Mouse (Mus musculus) mature B cell (primary cell): ENCODE data around the gene Hnrnpab.

Experiments
- in situ Hi-C: fragments of 300-500 bp; cut with MboI; formaldehyde crosslinking; loops from 2 replicates; pipeline ENCODE4 v1.14.3; 2019

The Hnrnpab gene

GRCm38 (mm10) chr11:51606447-51607095, at the start of gene Hnrnpab:
Gene Hnrnpab, minus strand, starts transcription at chr11:51606847.
- in situ Hi-C loops, result no loop called here

GRCm38 (mm10) chr11:51654891-51655290, 48.2 kb upstream of the Hnrnpab start:
- in situ Hi-C loops, result no loop called here

- in situ Hi-C loops, result no loop called here
Measured at GRCm38 (mm10) chr11:51653736-51654135, 47.1 kb upstream of the Hnrnpab start.

- in situ Hi-C loops, result no loop called here
Measured at GRCm38 (mm10) chr11:51652889-51653418, 46.3 kb upstream of the Hnrnpab start.

GRCm38 (mm10) chr11:51650691-51651515, 44.3 kb upstream of the Hnrnpab start, which contains the start of the genes N4bp3 and D930048N14Rik:
Gene N4bp3, minus strand, starts transcription at chr11:51650842.
Gene D930048N14Rik, plus strand, starts transcription at chr11:51650954.
- in situ Hi-C loops, result no loop called here

GRCm38 (mm10) chr11:51650261-51650660, 43.6 kb upstream of the Hnrnpab start:
- in situ Hi-C loops, result no loop called here

- in situ Hi-C loops, result no loop called here
Measured at GRCm38 (mm10) chr11:51649889-51650199, 43.2 kb upstream of the Hnrnpab start.

- in situ Hi-C loops, result no loop called here
Measured at GRCm38 (mm10) chr11:51649111-51649888, 42.7 kb upstream of the Hnrnpab start.

- in situ Hi-C loops, result no loop called here
Measured at GRCm38 (mm10) chr11:51648566-51648965, 41.9 kb upstream of the Hnrnpab start.

- in situ Hi-C loops, result no loop called here
Measured at GRCm38 (mm10) chr11:51646751-51647667, 40.4 kb upstream of the Hnrnpab start.

- in situ Hi-C loops, result no loop called here
Measured at GRCm38 (mm10) chr11:51646245-51646644, 39.6 kb upstream of the Hnrnpab start.

- in situ Hi-C loops, result no loop called here
Measured at GRCm38 (mm10) chr11:51645293-51645692, 38.6 kb upstream of the Hnrnpab start.

- in situ Hi-C loops, result no loop called here
Measured at GRCm38 (mm10) chr11:51644217-51644616, 37.6 kb upstream of the Hnrnpab start.

- in situ Hi-C loops, result no loop called here
Measured at GRCm38 (mm10) chr11:51643761-51644160, 37.1 kb upstream of the Hnrnpab start.

GRCm38 (mm10) chr11:51643202-51643601, 36.6 kb upstream of the Hnrnpab start:
- in situ Hi-C loops, result no loop called here

- in situ Hi-C loops, result no loop called here
Measured at GRCm38 (mm10) chr11:51640748-51641147, 34.1 kb upstream of the Hnrnpab start.

- in situ Hi-C loops, result no loop called here
Measured at GRCm38 (mm10) chr11:51638497-51638896, 31.9 kb upstream of the Hnrnpab start.

GRCm38 (mm10) chr11:51637971-51638414, 31.3 kb upstream of the Hnrnpab start:
- in situ Hi-C loops, result no loop called here

GRCm38 (mm10) chr11:51636323-51636684, 29.7 kb upstream of the Hnrnpab start:
- in situ Hi-C loops, result no loop called here

GRCm38 (mm10) chr11:51635525-51636322, 29.1 kb upstream of the Hnrnpab start, which contains the start of gene Rmnd5b:
Gene Rmnd5b, minus strand, starts transcription at chr11:51635896.
- in situ Hi-C loops, result no loop called here
